Mouse (Mus musculus) hindbrain, embryonic 10.5 days (tissue): ENCODE results near the gene Scd2. TPM values are rescaled to one million over a fixed set of nuclear protein-coding genes. Genes with fewer than 3 reads are reported as not detected.
"Not testable (repeated sequence)": the region's sequence is repeated elsewhere in the genome, so short reads cannot be mapped to it uniquely, and the experiment has no call there.

Source experiments
- DNase-seq: peaks from one replicate; pipeline ENCODE4 v3.0.0-alpha.2; 2017; ENCODE audit warnings: low spot score
- H3K27ac ChIP-seq: fragments of 300-500 bp; sonication (generic); 2 replicates; pipeline ENCODE4 v1.5.1; 2016; ENCODE audit warnings: mild to moderate bottlenecking, moderate library complexity
- H3K27me3 ChIP-seq: fragments of 300-500 bp; sonication (generic); 2 replicates; pipeline ENCODE4 v1.6.1; 2016; ENCODE audit warnings: mild to moderate bottlenecking; ENCODE audit not compliant: poor library complexity, insufficient read depth, severe bottlenecking
- H3K36me3 ChIP-seq: fragments of 300-500 bp; sonication (generic); 2 replicates; pipeline ENCODE4 v1.6.1; 2016; ENCODE audit warnings: mild to moderate bottlenecking, moderate library complexity
- H3K4me1 ChIP-seq: fragments of 300-500 bp; sonication (generic); replicated peaks from 2 replicates; pipeline ENCODE4 v1.6.1; 2016; ENCODE audit warnings: mild to moderate bottlenecking
- H3K4me3 ChIP-seq: fragments of 300-500 bp; sonication (generic); 2 replicates; pipeline ENCODE4 v1.5.1; 2016; ENCODE audit warnings: mild to moderate bottlenecking, moderate library complexity
- H3K9me3 ChIP-seq: fragments of 300-500 bp; sonication (generic); 2 replicates; pipeline ENCODE4 v1.6.1; 2016; ENCODE audit warnings: mild to moderate bottlenecking, moderate library complexity
- WGBS: fragments of 180-500 bp; shearing (Covaris S2); methylation state at CpG from one replicate; pipeline ENCODE4 v1.1.7; 2016; 5-methylcytosine and 5-hydroxymethylcytosine counted together
- polyA plus RNA-seq: library from polyadenylated mRNA; unstranded; fragments of >200 nt; fragmentation: Nextera tagmentation; extraction: Ambion mirVana; gene quantifications from 2 replicates; pipeline ENCODE4 v1.2.1, GENCODE M21; 2016

Gene Scd2
- 333 and 352 TPM in 2 replicates for polyA plus RNA-seq

GRCm38 (mm10) chr19:44292941-44293768, at the start of gene Scd2:
Gene Scd2, plus strand, starts transcription at chr19:44293674.
- Histone ChIP-seq H3K4me3 (peak within 1 kb of the TSS; percentile 94), H3K27ac (peak within 1 kb of the TSS; percentile 99), H3K36me3 (peaks cover 35% of the 10 kb centered on the region), H3K4me1 (peaks cover 63% of the 10 kb centered on the region), H3K9me3 (no peaks in the 10 kb centered on the region), H3K27me3 (no peaks in the 10 kb centered on the region)
- WGBS = 2% methylated on average over 21 of the region's 21 CpGs
- peak; percentile 59 for DNase-seq

DNA sequence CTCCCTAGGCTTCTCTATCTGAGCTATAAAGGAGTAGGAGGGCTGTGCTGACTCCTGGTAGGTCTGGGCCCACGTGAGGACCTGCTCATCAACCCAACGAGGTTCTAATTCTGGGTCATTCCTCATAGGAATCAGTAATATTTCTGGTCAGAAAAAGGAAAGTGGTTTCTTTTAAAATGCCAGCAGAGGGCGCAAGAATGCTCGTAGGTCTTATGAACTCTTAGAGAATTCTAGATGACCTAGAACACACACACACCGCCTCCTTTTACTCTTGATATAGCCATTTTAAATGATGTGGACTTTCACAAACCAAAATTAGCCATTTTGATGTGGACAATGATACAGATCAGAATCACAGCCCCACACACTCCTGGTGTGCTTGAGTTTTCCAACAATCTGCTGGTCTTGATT, 47.7 kb upstream of the Scd2 start:
- H3K4me3 ChIP-seq = peak overlapping the region; percentile 16; the same call in 1 of the 2 replicates
- no peaks in the 10 kb centered on the region for H3K36me3 ChIP-seq
- H3K9me3 ChIP-seq = no peaks in the 10 kb centered on the region
- peak overlapping the region; percentile 16; the same call in 1 of the 2 replicates for H3K27ac ChIP-seq
- H3K4me1 ChIP-seq = peaks cover 36% of the 10 kb centered on the region
- peak; percentile 26 for DNase-seq
- H3K27me3 ChIP-seq = no peaks in the 10 kb centered on the region
- WGBS = 8% methylated on average over 5 of the region's 5 CpGs

DNA sequence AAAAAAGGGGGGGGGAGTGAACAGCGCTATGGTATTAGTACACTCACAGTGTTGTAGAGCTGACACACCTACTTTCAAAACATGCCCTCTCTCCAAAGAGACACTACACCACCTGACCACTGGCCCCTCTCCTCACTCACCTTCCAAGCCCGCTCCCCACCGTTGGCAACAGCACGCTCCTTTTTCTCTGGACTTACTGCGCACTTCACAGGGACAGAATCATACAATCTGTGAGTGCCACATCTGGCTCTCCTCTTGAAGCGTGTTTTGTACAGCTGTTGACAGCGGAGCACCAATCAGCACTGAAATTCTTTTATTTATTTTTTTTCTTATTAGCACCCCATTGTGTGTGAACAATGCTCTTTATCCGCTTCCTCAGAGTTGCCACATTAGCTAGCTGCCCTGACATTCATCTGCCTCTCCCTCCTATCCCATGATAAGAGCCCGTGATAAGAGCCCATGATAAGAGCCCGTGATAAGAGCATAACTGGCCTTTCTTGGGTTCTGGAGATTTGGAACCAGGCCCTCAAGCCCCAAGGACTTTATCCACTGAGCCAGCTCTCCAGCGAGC, 47.0 kb upstream of the Scd2 start:
- peaks cover 36% of the 10 kb centered on the region for H3K4me1 ChIP-seq
- no peaks in the 10 kb centered on the region for H3K36me3 ChIP-seq
- WGBS = 46% methylated on average over 11 of the region's 11 CpGs
- H3K4me3 ChIP-seq = peak overlapping the region; percentile 16; the same call in 1 of the 2 replicates
- no peaks in the 10 kb centered on the region for H3K27me3 ChIP-seq
- 0 out of 2 replicates have a peak overlapping the region, but pooled peaks have one; percentile 30 for H3K27ac ChIP-seq
- no peaks in the 10 kb centered on the region for H3K9me3 ChIP-seq
- DNase-seq = no peak

DNA sequence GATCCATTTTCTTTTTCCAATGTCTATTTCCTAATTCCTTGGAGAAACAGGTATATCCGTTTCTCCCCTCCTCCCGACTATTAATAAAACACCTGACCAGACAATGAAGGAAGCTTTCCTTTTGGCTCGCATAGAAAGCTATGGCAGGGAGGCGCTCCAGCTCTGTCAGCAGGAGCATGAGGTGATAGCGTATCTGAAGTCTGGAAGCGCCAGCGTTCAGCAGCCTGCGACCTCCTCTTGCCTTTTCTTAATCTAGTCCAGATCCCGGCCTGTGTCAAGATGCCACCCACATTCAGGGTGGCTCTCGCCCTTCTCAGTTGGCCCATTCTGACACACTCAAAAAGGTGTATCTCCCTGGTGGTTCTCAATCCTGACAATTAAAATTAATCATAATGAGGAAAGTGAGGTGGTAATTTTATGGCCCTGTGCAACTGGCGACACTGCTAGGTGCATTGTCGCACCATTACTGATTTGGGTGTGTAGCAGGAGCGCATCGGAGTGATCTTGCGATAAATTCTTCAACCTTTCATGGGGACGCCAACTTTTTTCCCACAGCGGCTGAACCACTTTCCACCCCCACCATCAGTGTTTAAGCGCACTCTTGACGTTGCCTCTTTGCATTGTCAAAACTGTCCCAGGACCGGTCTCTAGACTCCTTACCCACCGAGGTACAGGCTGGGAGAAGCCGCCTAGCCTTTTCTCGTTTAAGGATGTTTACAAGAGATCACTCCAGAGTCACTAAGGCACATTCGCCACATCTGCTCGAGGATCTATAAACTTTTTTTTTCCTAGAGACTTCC, 46.0 kb upstream of the Scd2 start:
- no peak for DNase-seq
- Histone ChIP-seq H3K36me3 (no peaks in the 10 kb centered on the region), H3K9me3 (no peaks in the 10 kb centered on the region), H3K4me1 (peaks cover 42% of the 10 kb centered on the region), H3K27me3 (no peaks in the 10 kb centered on the region), H3K27ac (peak overlapping the region; percentile 92), H3K4me3 (peak overlapping the region; percentile 56)
- WGBS = 2% methylated on average over 25 of the region's 25 CpGs

DNA sequence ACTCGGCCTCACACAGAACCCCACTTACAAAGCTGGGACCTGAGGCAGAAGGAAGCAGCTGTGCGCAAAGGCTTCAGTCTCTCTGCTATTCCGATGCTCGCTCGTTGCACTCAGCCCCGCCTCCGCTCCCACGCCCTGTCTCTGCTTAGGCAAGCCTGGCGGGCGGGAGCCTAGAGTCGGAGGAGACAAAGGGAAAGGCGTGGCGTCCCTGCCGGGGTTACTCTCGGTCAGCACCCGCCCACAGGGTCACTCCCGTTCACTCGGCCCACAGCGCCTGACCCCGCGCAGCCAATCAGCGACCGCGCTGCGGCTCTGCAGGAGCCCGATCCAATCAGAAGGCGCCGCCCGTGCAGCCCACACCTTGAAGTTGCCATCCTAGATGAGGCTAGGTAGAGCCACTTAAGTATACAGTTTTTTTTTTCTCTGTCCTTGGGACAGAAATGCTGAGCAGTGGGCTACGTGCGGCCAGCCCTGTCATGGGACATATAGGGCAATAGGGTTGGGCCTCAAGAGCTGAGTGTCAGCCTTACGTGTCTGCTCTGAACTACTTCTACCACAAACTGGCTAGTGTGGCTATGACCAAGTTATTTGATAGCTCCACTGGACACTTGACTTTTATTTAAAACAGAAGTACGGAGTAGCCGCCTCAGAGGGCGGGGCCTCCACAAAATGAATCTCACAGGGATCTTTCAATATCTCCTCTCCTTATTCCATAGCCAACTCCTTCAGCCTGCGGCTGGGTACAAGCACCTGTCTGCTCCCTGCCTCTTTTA, 45.2 kb upstream of the Scd2 start:
- no peaks in the 10 kb centered on the region for H3K9me3 ChIP-seq
- H3K27me3 ChIP-seq = no peaks in the 10 kb centered on the region
- DNase-seq = peak; percentile 99
- H3K4me1 ChIP-seq = peaks cover 42% of the 10 kb centered on the region
- peak overlapping the region; percentile 92 for H3K27ac ChIP-seq
- WGBS = 3% methylated on average over 36 of the region's 36 CpGs
- no peaks in the 10 kb centered on the region for H3K36me3 ChIP-seq
- H3K4me3 ChIP-seq = peak overlapping the region; percentile 56

- DNase-seq = no peak
- Histone ChIP-seq H3K9me3 (no peaks in the 10 kb centered on the region), H3K4me1 (peaks cover 42% of the 10 kb centered on the region), H3K4me3 (peak overlapping the region; percentile 56), H3K27ac (peak overlapping the region; percentile 92), H3K27me3 (no peaks in the 10 kb centered on the region), H3K36me3 (no peaks in the 10 kb centered on the region)
- WGBS = 80% methylated on average over 11 of the region's 11 CpGs
Observed at GRCm38 (mm10) chr19:44248854-44249351, 44.6 kb upstream of the Scd2 start.

GRCm38 (mm10) chr19:44251138-44251537, 42.3 kb upstream of the Scd2 start:
- 92% methylated on average over 6 of the region's 6 CpGs for WGBS
- H3K4me1 ChIP-seq = peaks cover 40% of the 10 kb centered on the region
- not testable (repeated sequence) for H3K36me3 ChIP-seq, DNase-seq, H3K4me3 ChIP-seq, H3K27me3 ChIP-seq, H3K9me3 ChIP-seq, H3K27ac ChIP-seq

DNA sequence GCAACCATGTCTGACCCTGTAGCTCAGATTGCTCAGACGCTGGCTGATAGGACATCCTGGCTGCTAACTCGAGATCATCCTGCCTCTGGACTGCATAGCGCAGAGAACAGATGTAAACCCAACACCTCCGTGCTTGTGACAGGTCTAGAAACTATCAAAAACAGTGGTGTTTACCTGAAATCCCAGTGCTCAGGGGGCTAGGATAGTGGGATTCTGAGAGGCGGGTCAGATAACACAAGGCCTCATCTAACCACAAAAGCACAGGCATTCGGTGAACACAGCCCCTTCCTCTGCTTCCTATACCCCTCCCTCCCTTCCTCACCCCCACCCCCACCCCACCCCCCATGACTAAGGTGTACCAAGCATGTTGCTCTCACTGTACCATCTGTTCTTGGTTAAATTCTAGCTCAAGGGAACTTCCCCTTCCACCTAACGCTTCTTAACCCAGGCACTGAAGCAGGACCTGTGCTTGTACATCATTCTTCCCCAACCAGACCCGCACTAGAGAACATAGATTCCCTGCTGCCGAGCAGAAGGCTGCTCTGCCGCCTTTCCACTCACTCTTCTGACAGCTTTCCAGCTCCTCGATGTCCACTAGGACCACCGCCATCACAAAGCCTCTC, 41.4 kb upstream of the Scd2 start:
- Histone ChIP-seq H3K27ac (peak overlapping the region; percentile 36; the same call in 1 of the 2 replicates), H3K9me3 (no peaks in the 10 kb centered on the region), H3K27me3 (no peaks in the 10 kb centered on the region), H3K36me3 (no peaks in the 10 kb centered on the region), H3K4me3 (no peak overlapping the region), H3K4me1 (peaks cover 31% of the 10 kb centered on the region)
- 72% methylated on average over 12 of the region's 12 CpGs for WGBS
- DNase-seq = no peak

GRCm38 (mm10) chr19:44254106-44254505, 39.4 kb upstream of the Scd2 start:
- not testable (repeated sequence) for H3K27me3 ChIP-seq, H3K9me3 ChIP-seq, H3K36me3 ChIP-seq, H3K27ac ChIP-seq, H3K4me3 ChIP-seq, DNase-seq
- WGBS = 89% methylated on average over 4 of the region's 4 CpGs
- peaks cover 10% of the 10 kb centered on the region for H3K4me1 ChIP-seq

DNA sequence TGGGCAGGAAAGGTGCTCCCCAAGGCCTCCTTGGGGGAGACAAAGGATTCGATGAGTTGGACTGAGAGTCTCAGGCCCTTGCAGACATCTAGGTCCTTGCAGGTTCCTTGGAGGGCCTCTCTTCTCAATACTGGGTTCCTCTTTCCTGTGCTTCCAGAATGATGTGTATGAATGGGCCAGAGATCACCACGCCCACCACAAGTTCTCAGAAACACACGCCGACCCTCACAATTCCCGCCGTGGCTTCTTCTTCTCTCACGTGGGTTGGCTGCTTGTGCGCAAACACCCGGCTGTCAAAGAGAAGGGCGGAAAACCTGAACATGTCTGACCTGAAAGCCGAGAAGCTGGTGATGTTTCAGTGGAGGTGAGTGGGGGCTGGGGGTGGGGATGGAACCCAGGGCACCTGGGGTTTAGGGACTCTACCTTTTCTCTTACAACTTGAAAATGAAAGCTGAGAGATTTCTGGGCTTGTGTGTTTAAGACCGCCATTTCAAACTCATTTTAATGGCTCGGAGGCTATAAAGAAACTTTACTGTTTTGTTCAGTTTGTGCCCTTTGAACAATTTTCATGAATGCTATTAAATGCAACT, 36.0 kb upstream of the Scd2 start:
- 0 out of 2 replicates have a peak, but pooled peaks cover 4% of the 10 kb centered on the region for H3K4me1 ChIP-seq
- H3K27ac ChIP-seq = no peak overlapping the region
- 91% methylated on average over 13 of the region's 13 CpGs for WGBS
- no peaks in the 10 kb centered on the region for H3K9me3 ChIP-seq
- no peaks in the 10 kb centered on the region for H3K36me3 ChIP-seq
- DNase-seq = no peak
- H3K4me3 ChIP-seq = no peak overlapping the region
- no peaks in the 10 kb centered on the region for H3K27me3 ChIP-seq

- peaks cover 8% of the 10 kb centered on the region for H3K4me1 ChIP-seq
- DNase-seq = no peak
- H3K36me3 ChIP-seq = no peaks in the 10 kb centered on the region
- H3K27ac ChIP-seq = no peak overlapping the region
- H3K9me3 ChIP-seq = no peaks in the 10 kb centered on the region
- no peak overlapping the region for H3K4me3 ChIP-seq
- H3K27me3 ChIP-seq = no peaks in the 10 kb centered on the region
- 72% methylated on average over 4 of the region's 4 CpGs for WGBS
Observed at GRCm38 (mm10) chr19:44259484-44259883, 34.0 kb upstream of the Scd2 start.
